Mouse (Mus musculus): ENCODE measurements around the gene Selenok.

The Selenok gene

DNA sequence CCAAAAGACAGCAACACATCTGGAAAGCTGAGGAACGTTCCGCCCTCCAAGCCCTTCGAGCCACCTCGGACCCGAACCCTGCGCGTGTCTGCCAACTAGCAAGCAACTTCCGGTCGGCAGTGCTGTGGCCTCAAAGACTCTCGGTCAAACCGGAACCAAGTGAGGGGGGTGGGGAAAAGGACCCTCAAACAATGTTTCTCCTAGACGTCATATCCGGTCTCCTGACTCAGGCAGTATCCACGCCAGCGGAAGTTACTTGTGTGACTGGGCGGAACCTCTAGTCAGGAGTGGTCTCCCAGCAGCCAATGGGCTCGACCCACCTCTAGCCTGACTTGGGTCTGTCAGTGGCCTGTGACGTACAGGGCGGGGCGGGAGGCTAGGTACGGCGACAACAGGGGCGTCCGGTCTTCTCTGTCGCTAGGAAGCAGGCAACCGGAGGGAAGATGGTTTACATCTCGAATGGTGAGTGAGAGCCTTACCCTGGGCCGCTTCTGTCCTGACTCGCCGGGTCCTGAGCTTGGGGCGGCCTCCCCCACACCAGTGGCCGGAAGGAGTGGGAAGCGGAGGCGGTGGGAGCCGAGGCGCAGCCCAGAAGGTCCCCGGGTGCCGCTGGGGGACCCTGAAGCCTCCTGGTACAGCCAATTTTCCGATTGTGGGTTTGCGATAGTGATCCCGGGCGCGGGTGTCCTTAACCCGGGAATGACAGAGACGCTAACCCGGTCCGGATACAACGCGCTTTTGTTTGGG, at the start of gene Selenok:
Selenok (plus strand) TSS at position 234 of the 747 bp plus-strand sequence.
- peak; percentile 97 to 99 for DNase-seq

DNA sequence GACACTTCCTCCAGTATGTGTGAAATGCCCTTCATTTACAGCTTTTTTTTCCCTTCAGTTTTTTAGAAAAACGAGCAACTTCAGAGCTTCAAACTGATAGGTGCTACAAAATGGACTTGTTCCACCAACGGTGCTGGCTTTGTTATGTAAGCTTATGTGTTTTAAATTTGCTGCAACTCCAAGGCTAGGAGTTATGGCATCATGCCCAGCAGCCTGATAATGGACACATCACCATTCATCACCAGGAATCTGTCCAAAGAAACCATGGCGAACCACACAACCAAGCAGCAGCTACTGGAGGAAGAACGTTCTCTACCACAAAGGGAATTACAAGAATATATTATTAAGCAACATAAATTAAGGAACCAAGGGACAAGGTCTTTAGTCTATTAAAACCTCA, 39.1 kb upstream of the Selenok start:
- no peak for DNase-seq

DNA sequence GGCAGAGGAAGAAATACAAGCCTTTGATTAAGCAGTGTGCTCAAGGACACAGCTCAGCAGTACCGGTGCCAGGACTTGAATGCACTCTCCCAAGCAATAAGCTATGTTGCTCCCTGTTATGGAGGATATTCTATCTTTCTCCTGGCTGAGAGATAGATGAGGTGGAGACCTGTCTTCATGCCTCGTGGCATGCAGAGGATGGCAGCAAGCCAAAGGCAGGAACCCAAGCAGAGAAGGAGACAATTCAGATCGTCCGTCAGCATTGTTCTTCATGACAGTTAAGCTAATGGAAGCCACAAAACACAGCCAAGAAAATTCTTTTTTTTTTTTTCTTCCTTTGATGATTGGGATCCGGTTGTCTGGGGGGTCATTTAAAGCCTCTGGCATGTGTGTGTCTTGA, 32.6 kb upstream of the Selenok start:
- DNase-seq = no peak

DNA sequence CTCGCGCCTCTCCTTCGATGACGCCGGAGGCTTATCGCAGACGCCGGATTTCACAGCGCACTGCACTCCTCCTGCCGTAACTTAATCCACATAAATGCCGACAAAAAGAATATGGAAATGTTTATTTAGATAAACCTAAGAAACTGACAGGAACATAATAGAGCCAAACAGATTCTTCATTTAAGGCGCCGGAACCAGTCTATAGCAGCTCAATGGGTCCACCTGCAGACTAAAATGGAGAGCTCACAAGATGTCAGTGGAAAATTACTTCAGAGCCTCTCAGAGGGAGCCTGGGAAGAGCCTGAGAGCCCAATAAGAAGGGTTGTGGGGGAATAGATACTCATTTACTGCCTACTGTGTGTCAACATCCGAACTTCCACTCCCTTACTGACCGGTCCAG, 30.6 kb upstream of the Selenok start:
- no peak for DNase-seq

DNA sequence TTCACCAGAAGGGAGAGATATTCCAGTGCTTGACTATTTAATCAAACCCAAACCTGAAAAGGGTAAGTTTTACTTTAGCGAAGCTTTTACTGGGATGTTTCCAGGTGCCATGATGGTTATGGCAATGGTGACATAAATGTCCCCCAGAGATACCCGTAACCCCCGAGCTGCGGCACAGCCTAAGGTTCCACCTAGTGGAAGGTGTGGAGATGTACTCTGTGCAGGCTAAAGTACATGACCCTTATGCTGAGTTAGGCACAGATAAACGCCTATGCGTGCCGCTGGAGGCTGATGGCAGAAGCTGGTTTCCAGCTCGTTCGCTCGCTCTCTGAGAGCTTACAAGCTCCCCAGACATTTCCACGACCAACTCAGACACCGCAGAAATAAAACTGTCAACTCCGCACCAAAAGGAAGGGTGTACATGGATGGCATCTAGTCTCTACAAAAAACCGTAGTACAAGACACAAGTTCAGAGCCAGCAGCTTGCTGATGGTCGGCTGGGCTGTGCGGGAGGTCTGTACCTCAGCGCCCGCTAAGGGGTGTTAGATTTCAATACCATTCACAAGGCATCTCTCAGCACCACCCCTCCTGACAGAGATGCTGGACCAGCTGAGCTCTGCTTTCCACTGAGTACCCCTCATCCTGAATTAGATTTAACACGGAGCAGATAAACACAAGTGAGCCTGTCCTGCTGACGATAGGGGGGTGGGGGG, 28.4 kb upstream of the Selenok start:
- no peak for DNase-seq

DNA sequence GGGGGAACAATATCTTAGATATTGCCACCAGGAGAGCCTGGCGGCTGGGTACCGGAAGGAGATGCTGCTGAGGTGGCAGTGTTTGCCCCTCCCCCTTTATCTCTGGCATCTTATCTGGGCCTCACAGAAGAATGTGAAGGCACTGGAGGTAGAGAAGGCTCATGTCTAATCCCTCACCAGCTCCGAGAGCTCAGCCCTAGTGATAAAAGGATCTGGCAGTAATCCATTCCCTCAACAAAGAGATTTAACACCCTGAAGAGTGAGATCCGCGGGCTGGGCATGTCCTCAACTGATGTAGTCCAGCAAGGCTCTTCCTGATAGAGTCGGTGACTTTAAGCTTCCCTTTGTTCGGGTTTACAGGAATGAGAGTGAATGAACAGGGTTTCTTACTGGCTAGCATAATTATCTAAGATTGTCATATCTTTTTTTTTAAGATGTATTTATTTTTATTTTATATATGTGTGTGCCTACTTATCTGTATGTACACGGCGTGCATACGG, 27.7 kb upstream of the Selenok start:
- no peak for DNase-seq

DNA sequence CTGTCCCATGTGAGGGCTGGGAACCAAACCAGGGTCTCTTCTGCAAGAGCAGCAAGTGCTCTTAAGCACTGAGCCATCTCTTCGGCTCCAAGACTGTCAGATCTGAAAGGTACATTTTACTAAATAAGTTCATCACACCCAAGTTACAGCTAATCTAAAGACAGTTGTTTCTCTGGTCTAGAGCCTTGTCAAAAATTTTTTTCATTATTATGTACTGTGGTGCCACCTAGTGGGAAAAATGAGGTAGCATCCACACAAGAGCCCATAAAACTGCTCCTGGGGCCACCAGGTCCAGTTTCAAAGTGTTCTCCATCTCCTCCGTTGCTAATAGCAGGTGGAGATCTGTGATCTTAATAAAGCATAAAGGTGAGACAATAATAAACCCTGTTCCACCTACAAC, 27.2 kb upstream of the Selenok start:
- DNase-seq = peak; percentile 41 to 53

DNA sequence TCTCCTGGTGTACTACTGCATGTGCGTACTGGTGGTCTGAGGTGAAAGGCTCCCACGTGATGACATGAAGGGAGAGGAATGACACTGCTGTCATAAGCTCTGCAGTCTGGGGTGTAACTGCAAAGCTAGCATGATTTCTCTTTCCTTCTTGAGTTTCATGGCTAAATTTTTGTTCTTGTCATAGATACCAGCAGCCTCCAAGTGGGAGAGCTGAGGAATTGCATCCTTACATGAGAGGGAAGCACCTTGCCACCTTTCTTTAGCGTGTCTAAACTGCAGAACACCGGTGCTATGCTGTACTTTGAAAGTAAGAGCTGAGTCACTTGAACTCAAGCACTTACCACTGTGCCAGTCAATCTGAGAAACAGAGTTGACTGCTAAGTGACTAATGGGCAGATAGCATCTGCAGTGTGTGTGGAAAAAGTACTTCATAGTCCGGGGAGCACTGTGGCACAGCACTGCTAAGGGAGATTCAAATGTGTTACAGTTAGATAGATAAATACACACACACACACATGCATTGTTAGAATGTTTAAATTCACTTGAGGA, 21.3 kb upstream of the Selenok start:
- no peak for DNase-seq

DNA sequence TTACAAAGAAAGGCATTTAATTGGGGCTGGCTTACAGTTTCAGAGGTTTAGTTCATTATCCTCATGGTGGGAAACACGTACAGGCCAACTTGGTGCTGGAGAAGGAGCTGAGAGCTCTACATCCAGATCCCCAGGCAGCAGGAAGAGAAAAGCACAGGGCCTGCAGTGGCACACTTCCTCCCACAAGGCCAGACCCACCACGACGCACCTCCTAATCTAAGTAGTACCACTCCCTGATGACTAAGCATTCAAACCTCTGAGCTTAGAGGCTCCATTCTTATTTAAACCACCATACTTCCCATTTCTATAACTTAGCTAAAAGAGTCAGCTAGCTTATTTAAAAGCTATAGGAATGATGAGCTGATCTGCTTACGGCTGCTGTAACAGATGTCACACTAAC, 17.3 kb upstream of the Selenok start:
- no peak for DNase-seq

DNA sequence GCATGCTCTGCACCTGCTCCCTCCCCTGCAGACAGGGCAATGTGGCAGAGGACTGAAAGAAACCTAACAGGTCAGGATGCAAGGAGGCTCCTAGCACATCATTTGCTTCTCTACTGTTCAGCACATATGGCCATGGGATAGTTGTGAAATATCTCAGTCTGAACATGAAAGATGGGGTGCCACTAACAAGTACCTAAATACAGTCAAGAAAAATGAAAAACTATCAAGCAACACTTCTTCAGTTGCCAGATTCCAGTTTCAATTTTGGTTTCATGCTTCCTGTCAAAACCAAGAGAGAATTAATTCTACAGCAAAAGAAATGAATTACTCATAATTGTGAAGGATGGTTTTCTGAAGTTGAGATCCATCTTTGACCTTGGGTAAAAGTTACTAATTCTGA, 10.7 kb upstream of the Selenok start:
- DNase-seq = no peak

DNA sequence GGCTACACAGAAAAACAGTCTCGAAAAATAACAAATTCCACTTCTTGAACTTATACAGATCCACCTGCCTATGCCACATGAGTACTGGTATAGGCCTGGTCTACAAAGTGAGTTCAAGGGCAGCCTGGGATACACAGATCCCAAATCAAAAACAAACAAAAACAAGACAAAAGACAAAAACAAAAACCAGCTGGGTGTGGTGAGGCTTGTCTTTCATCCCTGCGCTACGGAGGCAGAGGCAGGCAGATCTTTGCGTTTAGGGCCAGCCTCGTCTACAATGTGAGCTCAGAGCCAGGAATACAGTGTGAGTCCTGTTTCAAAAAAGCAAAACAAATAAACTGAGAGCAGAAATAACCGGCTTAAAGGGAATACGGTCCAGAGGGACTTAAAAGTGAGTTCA, 497 bp upstream of the Selenok start:
- no peak for DNase-seq

DNA sequence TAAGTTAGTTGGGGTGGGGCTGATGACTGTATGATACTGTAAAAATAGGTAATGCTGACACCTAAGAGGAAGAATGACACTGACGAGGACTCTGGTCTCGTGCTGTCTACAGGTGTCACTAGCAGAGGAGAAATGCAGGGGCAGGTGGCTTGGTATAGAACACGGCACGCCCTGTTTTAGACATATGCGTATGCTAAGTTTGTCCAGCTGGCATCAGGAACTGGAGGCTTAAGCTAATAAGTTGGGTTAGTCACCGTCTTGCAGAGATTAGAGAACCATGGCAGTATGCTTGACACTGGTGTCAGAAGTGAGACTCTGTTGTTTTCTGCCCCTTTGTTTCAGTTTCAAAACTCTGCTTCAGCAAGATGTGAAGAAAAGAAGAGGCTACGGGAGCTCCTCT, 3.3 kb downstream of the Selenok start:
- DNase-seq = no peak

DNA sequence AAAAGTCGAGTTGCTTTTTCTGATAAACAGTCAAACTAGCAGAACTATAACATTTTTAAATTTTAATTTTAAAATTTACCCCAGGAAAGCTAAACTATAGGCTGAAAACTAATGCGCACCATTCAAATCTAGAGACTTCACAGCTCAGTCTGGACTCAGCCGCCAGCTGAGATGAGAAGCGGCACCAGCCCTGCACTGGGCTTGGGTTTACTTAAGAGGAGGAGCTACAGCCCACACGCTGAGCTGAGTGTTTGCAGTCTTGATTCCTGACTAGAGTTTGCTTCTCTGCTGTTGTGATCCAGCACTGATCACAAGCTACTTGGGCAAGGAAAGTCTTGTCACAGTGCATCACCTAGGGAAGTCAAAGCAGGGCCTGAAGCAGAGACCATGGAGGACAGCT, 3.9 kb downstream of the Selenok start:
- no peak for DNase-seq

DNA sequence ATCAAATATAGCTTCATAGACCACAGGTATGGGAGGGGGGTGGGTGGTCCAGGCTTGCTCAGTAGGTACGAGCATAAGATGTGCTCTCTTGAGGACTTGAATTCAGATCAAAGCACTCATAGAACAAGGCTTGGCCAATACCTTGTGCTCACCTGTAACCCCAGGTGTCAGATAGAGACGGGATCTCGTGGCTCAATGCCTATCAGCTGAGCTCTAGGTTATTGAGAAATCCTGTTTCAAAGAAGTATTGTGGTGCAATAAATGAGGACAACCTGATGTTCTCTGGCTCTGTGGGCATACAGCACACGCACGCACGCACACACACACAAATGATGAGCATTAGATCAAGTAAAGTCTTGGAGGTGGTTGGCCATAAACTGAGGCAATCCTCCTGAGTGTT, 8.8 kb downstream of the Selenok start:
- DNase-seq = no peak

DNA sequence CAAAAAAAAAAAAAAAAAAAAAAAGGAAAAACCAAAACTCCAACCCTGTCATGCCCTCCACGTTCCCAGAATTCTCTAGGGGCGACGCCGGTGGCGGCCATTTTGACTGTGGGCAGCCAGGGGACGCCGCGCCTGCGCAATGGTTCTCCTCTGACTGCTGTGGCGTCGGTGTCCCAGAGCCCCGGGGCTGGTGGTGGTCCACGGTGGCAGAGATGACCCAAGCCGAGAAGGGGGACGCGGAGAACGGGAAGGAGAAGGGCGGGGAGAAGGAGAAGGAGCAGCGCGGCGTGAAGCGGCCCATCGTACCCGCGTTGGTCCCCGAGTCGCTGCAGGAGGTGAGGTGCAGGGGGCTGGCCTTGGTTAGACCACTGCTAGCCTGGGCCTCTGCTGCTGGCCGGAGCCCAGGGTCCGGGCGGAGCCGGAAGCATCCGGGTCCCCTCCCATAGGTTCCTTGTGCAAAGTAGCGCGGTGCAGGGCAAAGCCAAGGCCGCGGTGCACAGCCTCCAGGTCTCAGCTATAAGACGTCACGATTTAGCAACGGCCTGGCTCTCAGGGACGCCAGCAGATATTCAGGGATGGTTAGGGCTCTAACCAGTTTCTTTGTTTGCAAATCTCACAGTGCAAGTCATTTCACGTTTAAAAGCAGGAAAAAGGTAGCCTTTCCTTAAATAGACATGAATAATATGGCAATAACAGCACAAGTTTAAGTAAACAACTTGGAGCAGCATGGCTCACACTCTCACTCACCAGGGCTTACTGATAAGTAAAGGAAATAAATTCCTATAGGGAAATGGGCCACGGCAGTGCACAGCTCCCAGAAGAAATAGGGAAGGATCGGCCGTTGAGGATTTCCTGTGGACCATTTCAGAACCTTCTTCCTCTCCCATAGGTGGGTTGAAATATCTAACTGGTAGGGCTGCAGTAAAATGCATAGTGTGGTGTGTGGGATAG, 10.4 kb downstream of the Selenok start, which contains the start of gene Actr8:
Actr8 (plus strand) TSS at position 84 of the 951 bp plus-strand sequence.
- peak; percentile 88 to 92 for DNase-seq

DNA sequence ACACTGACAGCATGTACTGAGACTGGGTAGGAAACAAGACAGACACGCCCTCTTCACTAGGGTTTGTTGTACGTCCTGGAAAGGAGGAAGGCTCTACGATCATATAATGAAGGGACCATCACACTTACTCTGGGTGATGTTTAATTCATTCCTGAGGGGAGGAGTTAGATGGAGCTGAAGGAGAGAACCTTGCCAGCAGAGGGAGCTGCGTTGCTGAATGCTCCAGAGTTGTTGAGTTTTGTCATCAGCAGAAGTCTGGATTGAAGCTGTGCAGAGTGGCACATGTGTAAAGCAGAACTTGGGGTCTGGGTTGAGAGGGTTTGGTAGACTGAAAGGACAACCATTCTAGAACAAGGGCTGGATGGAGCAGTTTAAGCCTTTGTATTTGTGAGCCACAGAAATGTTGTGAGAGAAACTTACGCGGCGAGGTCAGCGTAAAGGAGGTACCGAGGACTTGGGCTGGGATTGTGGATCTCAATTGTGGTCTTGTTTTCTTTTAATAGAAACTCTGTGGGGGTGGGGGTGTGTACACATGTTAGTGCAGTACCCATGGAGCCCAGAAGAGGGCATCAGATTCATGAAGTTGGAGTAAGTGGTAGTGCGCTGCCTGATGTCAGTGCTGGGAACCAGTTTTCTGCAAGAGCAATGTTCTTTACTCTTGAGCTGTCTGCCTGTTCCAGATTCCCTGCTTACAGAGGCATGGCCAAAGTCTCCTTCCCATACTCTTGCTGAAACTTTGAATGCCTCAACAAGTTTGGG, 12.5 kb downstream of the Selenok start:
- DNase-seq = peak in 1 of 2 experiments; percentile 62

DNA sequence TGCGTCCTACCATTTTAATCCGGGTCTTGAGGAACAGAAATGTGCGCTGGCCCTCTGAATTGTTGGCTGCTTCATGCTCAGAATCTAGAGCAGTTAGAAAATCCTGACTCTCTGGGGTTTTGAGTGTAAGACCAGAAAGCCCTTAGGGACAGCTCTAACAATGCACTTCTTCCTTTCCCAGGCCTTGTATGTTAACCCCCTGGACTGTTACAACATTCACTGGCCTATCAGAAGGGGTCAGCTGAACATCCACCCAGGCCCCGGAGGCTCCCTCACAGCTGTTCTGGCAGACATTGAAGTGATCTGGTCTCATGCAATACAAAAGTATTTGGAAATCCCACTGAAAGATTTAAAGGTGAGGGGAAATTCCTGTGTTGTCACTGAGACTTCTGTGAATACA, 18.0 kb downstream of the Selenok start:
- DNase-seq = no peak

DNA sequence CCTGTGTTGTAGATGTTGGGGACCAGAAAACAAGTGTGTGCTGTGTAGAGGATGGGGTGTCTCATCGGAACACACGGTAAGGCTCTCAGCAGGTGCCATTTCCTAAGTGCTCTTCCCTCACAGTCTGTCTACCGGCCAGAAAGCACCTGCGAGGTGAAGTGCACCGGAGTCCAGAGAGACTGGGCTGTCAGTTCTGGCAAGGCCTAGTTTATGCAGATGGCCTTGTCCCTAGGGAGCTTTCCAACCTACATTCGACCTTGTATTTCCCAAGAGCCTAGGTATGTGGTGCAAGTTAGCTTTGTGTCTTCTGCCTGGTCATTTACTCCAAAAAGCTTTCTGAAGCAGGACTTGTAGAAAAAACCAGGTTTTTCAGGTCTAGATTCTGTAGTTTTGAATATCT, 19.2 kb downstream of the Selenok start:
- DNase-seq = no peak

DNA sequence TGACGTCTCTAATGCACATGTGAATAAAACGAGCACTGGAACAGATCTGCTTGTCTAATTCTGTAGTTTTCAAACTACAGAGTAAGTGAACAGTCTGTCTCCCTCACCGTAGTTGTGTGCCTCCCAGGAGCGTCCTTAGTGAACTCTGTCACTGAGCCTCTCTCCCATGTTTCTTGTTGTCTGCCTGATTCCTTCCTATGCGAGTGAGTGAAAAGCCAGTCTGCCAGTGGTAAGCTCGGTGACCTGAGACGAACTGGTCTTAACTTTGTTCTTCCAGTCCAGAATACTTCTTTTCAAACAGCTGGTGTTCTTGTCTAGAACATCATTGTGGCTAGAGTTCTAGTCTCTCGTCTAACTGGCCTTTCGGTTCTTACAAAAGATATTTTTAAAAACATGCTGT, 19.6 kb downstream of the Selenok start:
- DNase-seq = no peak

DNA sequence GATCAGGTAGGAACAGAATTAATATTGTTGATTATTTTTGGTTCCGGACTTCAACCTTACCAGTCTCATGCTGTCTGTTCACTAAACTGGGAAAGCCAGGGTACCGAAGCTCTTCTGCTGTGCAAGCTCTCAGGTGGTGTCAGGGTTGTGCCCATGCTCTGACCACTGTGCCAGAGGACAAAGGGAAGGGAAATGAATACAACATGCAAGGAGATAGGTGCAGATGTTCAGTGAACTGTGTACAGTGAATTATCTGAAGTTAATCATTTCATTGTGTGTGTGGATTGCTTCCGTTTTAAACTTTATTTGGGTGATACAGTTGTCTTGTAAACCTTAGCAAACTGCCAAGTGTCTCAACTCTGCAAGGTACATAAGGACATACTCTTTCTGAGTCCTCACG, 20.2 kb downstream of the Selenok start:
- peak in 1 of 2 experiments; percentile 29 for DNase-seq

DNA sequence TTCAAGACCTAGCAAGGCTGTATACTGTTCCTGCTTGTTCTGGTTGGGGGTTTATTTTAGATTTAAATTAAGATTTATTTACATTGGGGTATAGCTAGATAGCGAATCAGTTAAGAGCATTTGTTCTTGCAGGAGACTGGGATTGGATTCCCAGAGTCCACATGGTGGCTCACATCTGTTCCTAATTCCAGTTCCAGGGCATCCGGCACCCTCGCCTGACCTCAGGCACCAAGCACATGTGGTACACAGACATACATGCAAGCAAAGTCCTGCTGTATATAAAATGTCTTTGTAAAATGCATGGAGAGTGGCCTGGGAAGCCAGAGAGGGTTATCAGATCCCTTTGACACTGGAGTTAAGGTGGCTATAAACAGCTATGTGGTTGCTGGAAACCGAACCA, 26.9 kb downstream of the Selenok start:
- DNase-seq = no peak
